Mouse (Mus musculus) MEL (cell line): ENCODE measurements around the gene Babam2.

Experiments
- CTCF ChIP-seq, 3 experiments: IDR thresholded peaks in 2 of 3; conservative IDR thresholded peaks in 1 of 3; 2 replicates each; pipeline ENCODE4 v1.5.1; 2011 to 2012; ENCODE audit warnings: low read length in 3 of 3, low read depth in 2 of 3, mild to moderate bottlenecking in 2 of 3, improper control_type of control experiment in 1 of 3, inconsistent platforms in 1 of 3, mixed read lengths in 1 of 3, moderate library complexity in 1 of 3; ENCODE audit not compliant: control insufficient read depth in 1 of 3, insufficient read depth in 1 of 3, poor library complexity in 1 of 3, severe bottlenecking in 1 of 3
- GATA1 ChIP-seq: IDR thresholded peaks from 2 replicates; pipeline ENCODE4 v1.6.1; 2011; ENCODE audit warnings: low read depth, low read length, improper control_type of control experiment
- KAT2A ChIP-seq: conservative IDR thresholded peaks from 2 replicates; pipeline ENCODE4 v1.6.1; 2012; ENCODE audit warnings: low read depth, low read length, improper control_type of control experiment, inconsistent platforms
- MXI1 ChIP-seq: IDR thresholded peaks from 2 replicates; pipeline ENCODE4 v1.6.1; 2011; ENCODE audit warnings: mild to moderate bottlenecking, low read depth, low read length, improper control_type of control experiment
- NRF1 ChIP-seq: IDR thresholded peaks from 2 replicates; pipeline ENCODE4 v1.6.1; 2014; ENCODE audit warnings: low read depth, mild to moderate bottlenecking, inconsistent platforms, low read length, improper control_type of control experiment, moderate library complexity; ENCODE audit not compliant: poor library complexity, insufficient read depth, severe bottlenecking
- POLR2A ChIP-seq, 2 experiments: IDR thresholded peaks; 2 replicates each; pipeline ENCODE4 v1.6.1; 2011 to 2012; ENCODE audit warnings: low read length in 2 of 2, mild to moderate bottlenecking in 2 of 2, control low read depth in 1 of 2, improper control_type of control experiment in 1 of 2, low read depth in 1 of 2, moderate library complexity in 1 of 2; ENCODE audit not compliant: control insufficient read depth in 1 of 2, insufficient read depth in 1 of 2, poor library complexity in 1 of 2
- SMC3 ChIP-seq: IDR thresholded peaks from 2 replicates; pipeline ENCODE4 v1.6.1; 2011; ENCODE audit warnings: low read depth, low read length, improper control_type of control experiment
- TAL1 ChIP-seq: IDR thresholded peaks from 2 replicates; pipeline ENCODE4 v1.6.1; 2012; ENCODE audit warnings: mild to moderate bottlenecking, inconsistent platforms, low read length, moderate library complexity, mixed read lengths
- UBTF ChIP-seq: IDR thresholded peaks from 2 replicates; pipeline ENCODE4 v1.6.1; 2012; ENCODE audit warnings: low read depth, mild to moderate bottlenecking, inconsistent platforms, low read length, improper control_type of control experiment, moderate library complexity, borderline replicate concordance; ENCODE audit not compliant: insufficient read depth
- USF2 ChIP-seq, 2 experiments: IDR thresholded peaks; 2 replicates each; pipeline ENCODE4 v1.6.1; 2011 to 2012; ENCODE audit warnings: improper control_type of control experiment in 2 of 2, low read length in 2 of 2, borderline replicate concordance in 1 of 2, inconsistent platforms in 1 of 2, low read depth in 1 of 2, mild to moderate bottlenecking in 1 of 2; ENCODE audit not compliant: insufficient read depth in 1 of 2

DNA sequence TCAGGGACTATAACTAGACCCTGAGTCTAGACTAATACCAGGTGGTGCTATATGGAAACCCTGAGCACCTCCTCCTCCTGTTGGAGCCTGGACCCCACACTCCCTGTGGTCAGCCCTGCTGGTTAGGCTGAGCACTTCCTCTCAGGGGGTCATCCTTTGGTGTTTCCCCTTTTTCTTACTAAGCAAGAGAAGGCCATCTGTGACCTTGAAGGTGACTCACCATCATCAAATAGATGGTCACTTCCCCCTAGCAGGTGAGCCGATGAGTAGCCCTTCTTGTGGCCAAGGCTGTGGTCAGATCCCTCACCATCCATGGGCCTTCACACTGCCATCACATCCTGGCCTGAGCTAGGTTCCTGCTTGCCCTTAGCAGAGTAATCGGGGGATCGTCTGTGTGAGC is 379.7 kb downstream of the Babam2 start:
- no peak for TF ChIP-seq CTCF (IDR thresholded peaks at IDR 0.05 in 2 of 3, conservative IDR thresholded peaks at IDR 0.05 in 1 of 3; ENCODE audit: control insufficient read depth in 1 of 3, insufficient read depth in 1 of 3, low read depth in 2 of 3, low read length in 3 of 3, poor library complexity in 1 of 3, severe bottlenecking in 1 of 3)
- TF ChIP-seq POLR2A (IDR thresholded peaks at IDR 0.05; ENCODE audit: control insufficient read depth in 1 of 2, insufficient read depth in 1 of 2, low read depth in 1 of 2, low read length in 2 of 2, poor library complexity in 1 of 2), result no peak
- TF ChIP-seq NRF1, result no peak
- no peak for TF ChIP-seq MXI1
- no peak for TF ChIP-seq GATA1
- no peak for TF ChIP-seq KAT2A
- no peak for TF ChIP-seq UBTF
- TF ChIP-seq SMC3, result no peak
- TF ChIP-seq TAL1, result no peak
- TF ChIP-seq USF2 (IDR thresholded peaks at IDR 0.05; ENCODE audit: borderline replicate concordance in 1 of 2, insufficient read depth in 1 of 2, low read depth in 1 of 2, low read length in 2 of 2), result no peak
